Mouse (Mus musculus) spleen, postnatal 10 days (tissue): ENCODE measurements at regions not wholly inside any gene's neighbourhood (a gene's known extent, or its start where the extent isn't known, plus 50 kb on each side); places are given as distances from the start of the nearest gene placed in this dataset.

Source experiments
- DNase-seq, 2 experiments: peaks; one replicate each; pipeline ENCODE4 v3.0.0; 2021 to 2022; ENCODE audit warnings: low spot score in 2 of 2

- no peak for DNase-seq
Measured at GRCm38 (mm10) chr2:51566554-51567246, 60.6 kb upstream of the Tas2r134 start.

DNA sequence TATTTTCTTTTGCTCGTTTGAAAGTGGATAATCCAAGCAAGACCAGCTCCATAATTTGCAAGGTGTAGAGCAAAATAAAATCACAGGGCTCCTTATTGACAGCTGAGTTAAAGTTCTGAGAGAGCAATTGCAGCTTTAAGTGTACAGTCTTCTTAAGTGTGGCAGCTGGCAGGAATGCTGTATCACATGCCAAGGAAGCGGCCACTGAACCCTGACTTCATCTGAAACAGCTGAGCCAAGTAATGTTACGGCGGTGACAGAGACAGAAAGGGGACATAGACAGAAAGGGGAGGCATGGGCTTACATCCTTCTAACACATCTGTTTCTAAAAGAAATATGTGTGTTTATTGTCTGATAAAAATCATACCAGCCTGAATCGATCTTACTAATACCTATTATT, 63.4 kb upstream of the Tas2r134 start:
- DNase-seq = no peak

DNA sequence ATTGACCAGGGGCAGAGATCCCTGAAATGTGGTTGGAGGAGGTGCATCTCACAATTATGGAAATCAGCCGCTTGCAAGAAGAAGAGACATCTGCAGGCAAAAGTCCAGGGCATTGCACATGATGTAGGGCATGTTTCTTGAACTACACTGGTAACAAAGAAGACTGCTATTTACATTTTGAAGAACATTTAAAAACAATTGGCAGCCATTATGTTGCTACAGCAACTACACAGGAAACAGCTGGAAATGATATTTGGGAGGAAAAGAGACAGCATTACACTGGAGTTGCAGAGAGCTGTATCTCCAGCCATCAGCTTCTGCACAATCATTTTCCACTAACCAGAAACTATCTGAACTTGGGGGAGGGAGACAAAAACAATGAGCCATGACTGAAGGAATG, 64.1 kb upstream of the Tas2r134 start:
- no peak for DNase-seq

DNA sequence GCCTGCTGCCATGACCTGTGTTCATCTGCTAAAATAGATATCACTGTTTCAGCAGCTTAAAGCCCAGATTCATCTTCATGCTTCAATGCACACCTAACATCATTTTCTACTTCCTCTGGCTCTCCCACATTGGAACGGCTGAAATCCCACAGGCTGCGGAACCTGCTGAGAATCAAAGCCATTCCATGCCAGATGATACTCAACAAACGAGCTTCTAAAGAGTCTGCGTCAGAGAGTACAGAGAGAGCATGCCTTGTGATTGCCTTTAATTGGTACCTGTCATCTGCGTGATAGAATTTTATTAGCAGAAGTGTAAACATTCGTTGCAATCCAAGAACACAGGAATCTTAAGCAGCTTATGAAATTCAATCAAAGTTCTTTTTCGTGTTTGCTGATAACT, 76.4 kb upstream of the Tas2r134 start:
- no peak for DNase-seq

DNA sequence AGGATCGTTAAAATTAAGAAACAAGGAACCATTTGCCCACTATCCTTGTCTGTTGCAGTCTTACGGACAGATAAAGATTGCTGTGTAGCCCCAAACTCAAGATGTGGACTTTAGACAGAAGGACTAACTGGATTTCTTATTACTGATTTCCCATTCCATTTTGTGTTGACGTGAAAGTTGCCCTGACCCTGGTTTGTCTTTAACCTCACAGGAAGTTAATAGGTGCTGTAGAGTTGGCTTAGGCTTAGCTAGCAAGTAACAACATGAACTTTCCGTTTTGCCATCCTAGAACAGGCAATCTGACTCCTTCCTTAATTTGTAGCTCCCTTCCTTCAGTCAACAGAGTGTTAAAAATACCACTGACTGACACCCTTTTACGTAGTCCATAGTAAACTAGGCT, 78.2 kb upstream of the Tas2r134 start:
- no peak for DNase-seq

DNA sequence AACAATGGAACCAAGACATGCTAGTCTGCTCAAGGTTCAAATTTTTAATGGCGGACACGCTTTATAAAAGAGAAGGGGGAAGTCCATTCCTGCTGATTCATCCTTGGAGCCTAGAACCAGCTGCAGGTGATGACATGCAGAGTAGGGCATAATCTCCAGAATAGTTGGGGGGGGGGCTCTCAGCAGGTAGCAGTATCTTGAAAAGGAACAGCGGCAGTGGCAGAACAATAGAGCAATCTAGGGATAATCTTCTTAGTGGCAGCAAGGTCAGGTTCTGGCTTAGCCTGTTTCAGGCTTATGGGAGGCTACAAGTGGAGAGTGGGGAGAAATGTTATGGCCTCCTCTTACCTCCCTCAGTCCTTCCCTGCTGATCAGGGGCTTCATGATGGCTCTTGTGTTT, 81.1 kb upstream of the Tas2r134 start:
- DNase-seq = no peak

- DNase-seq = no peak
Measured at GRCm38 (mm10) chr2:51543949-51544348, 83.4 kb upstream of the Tas2r134 start.

DNA sequence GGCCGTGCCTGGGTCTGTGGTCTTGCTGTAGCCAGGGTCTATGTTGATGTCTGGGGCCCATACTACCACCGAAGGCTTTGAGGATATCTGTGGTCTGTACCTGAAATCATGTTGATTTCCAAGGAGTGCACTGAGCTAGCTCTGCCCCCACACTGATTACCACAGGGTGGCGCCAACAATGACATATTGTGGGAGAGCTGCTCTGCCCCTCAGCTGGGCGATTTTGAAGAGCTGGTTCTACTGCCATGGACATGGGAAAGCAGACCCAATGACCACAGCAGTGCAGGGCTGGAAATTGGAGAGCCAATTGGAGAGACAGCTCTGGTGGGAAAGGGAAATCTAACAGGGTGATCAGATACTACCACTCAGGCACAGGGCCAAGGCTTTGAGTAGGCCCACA, 85.0 kb upstream of the Tas2r134 start:
- peak in 1 of 2 experiments; percentile 28 for DNase-seq

DNA sequence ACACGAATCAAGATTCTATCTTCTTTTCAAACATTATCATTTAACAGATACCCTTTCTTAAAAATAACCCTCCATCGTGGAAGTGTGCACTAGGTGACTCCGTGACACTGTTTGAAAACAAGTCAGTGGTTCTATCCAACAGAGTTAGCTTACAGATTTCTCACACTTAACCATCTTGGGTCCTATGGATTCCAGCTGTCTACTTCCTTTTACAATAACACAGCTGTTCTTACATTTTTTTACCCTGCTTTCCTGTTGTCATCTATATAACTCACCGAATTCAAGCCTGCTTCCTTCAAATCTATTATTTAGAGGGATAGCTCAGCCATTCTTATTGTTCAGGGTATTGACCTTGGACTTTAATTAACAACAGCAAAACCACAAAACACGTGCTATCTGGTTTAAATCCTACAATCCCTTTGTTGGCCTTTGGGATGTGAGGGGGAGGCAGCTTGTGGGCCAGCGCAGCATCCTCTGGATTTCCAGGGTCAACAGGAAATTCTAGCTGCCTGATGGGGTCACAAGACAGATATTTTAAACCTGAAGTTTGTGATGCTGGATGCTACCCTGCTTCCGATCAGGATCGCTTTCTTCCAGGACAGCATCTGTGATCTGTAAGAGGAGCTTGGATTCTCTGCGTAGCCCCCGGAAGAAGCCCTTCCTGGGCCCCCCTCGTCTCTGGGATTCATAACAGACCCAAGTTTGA, 94.4 kb upstream of the Tas2r134 start:
- no peak for DNase-seq

DNA sequence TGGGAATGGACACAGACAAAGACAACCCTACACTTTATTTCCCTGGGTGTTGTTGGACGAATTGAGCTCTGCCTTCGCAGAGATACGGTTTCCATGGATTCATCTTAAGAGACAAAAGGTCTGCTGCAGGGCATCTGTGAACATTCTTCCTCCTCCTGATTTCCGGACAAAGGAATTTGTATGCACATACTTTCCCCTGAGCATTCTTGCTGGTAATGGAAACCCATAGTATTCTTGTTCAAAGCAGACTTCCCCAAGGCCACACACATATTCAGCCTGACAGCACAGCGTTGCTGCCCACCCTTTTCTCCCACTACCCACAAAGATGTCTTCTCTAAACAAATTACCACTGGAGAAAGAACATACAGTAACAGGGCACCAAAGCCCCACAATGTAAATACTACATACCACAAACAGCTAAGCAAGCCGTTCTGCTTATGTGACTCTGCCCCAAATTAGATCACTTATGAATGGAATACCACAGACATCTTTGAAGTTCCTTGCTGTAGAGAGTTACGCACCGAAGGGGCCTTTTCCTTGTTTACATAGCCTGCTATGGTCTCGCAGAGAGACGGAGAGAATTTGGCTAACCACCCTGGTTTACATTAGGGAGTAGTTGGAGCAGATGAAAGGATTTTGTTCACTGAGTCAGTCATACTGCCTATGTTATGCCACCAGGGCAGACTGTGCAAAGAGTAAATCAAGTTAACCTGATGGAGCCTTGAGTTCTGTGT, 96.0 kb upstream of the Tas2r134 start:
- no peak for DNase-seq

DNA sequence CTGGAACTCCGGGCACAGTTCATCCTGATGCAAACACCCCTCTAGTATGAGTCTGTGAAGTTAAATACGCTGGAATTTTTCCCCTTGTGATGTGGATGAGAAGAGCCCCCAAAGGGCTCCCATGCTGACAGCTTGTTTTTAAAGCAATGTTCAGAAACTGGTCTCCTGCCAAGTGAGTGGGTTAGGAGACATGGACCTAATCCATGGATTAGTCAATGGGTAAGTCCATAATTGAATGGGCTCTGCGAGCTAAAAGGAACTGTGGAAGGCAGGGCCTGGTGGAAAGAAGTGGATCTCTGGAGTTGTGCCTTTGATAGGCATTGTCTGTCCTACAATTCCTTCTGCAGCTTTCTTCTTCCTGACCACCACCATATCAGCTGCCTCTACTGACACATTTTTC, 104.5 kb upstream of the Tas2r134 start:
- DNase-seq = no peak

GRCm38 (mm10) chr2:51509220-51510011, 117.9 kb upstream of the Tas2r134 start:
- no peak for DNase-seq

GRCm38 (mm10) chr2:51497896-51498295, 129.4 kb upstream of the Tas2r134 start:
- no peak for DNase-seq

- no peak for DNase-seq
Measured at GRCm38 (mm10) chr2:51473753-51474152, 153.6 kb upstream of the Tas2r134 start.

DNA sequence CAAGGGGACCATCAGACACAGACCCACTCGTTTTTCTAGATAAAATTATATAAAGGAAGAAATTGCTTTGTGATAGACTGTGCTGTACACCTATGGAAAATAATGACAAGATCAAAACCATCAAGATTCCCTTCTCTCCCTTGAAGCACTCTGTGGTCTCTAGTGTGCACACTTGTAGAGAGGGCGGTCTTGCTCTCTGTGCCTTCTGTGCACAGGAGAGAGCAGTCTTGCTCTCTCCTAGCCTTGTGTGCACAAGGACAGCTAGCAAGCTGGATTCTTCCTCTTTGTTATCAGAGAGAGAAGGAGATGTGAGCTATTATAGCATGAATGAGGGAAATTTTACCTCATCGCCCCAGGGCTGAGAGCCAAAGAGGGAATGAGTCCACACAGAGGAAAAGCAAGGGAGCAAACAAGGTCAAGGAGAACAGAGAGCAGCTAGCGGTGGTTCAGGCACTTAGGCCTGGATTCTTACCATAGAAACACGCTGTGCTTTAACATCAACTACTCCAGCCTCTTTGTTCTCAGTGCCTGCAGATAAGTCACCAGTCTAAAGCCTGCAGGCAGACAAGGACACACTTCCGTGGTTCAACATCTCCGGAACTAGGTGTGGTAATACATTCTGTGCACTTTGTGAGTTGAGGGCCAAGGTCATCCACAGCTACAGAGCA, 160.2 kb upstream of the Tas2r134 start:
- DNase-seq = no peak

DNA sequence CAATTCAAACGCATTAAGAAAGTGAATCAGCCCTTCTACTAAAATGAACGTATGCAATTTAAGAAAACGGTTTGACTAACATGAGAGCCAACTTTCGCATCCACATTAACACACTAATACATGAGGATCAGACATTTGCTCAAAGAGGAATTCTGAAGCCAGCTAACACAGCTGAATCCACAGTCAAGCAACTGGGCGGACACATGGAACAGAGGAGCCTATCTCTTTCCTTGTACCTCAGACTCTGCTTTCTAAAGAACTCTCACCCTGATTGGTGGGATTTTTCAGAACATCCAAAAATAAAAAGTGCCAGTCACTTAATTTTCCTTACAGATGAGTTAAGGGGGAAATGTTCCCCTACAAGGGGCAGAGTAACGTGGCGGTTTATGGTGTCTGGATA, 161.3 kb upstream of the Tas2r134 start:
- no peak for DNase-seq

GRCm38 (mm10) chr2:51465576-51465975, 161.7 kb upstream of the Tas2r134 start:
- no peak for DNase-seq

DNA sequence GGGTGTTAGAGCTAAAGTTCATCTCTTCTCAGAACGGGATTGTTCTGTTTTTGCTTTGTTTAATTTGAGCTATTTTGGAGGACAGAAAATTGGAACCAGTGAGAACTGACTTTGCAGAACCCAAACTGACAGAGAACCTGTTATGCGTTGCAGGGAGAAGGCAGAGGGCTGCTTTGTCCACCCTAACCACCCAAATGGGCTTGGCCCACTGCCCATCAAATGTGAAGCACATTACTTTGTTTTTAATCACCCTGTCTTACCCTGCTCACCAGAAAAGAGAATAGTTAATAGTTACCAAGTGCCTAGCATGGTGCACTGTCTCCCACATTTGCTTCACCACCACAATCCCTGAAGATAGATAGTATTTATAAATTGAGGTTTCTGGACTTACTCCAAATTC, 163.0 kb upstream of the Tas2r134 start:
- no peak for DNase-seq

DNA sequence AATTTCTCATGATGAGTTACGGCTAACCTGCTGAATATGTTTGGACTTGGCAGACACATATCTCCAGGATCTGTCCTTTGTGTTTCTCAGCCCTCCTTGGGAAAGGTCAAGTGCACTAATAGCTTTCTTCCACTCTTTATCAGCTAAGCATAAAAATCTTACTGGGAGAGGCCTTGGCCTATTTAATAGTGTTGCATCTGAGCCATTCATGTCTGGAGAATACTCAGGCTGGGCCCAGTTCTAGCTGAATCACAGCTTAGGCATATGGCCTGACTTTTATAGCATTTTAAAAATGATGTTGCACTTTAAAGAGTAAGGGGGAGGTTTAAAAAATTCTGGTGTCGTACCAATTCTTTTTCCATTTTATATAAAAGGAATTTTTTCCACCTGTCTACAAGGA, 166.4 kb upstream of the Tas2r134 start:
- no peak for DNase-seq

GRCm38 (mm10) chr2:51459486-51459885, 167.8 kb upstream of the Tas2r134 start:
- DNase-seq = no peak

- DNase-seq = no peak
Measured at GRCm38 (mm10) chr2:51457717-51458116, 169.6 kb upstream of the Tas2r134 start.

GRCm38 (mm10) chr2:51452816-51453215, 174.5 kb upstream of the Tas2r134 start:
- DNase-seq = no peak
